Mouse (Mus musculus): ENCODE measurements at regions not wholly inside any gene's neighbourhood (a gene's known extent, or its start where the extent isn't known, plus 50 kb on each side); places are given as distances from the start of the nearest gene placed in this dataset.

DNA sequence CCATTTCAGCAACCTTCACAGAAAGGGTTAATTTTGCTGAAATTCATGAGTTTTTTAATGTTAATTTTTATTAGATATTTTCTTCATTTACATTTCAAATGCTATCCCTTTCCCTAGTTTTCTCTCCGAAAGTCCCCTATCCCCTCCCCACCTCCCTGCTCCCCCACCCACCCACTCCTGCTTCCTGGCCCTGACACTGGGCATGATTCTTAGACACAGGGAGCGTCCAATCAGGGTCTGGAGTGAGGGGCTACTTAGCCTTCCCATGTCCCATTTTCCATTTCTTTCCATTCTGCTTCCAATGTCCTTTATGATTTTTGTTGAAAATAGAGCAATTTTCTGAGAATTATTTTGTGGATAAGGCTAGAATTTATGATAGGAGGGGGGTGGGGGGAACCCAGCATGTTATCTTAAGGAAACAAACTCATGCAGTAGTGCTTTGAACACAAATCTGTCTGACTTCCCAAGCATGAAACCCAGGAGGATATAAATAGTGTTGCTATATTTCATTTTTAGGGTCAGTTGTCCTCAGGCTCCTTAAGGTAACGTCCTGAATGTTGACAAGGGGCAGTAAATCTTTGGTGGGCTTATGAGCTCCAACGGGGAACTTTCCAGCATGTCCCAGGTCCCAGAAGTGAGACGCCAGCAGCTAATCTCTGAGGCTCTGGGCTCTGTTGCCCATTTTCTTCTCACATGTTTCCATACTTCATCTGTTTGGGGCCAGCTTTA, 254.0 kb downstream of the 4930544G11Rik start:
- H3K4me1 ChIP-seq (ENCODE audit: control insufficient read depth, insufficient read depth, low read length): no peaks in the 10 kb centered on the region
- peak; percentile 92 for ATAC-seq (ENCODE audit: low FRiP score, low TSS enrichment)
- H3K9ac ChIP-seq (ENCODE audit: low read depth, low read length): no peak overlapping the region
- no peaks in the 10 kb centered on the region for H3K36me3 ChIP-seq (ENCODE audit: control insufficient read depth, insufficient read depth, low read length)
- H3K9me3 ChIP-seq (ENCODE audit: control insufficient read depth, low read length): no peaks in the 10 kb centered on the region
- H3K27me3 ChIP-seq (ENCODE audit: control insufficient read depth, insufficient read depth, low read length): no peaks in the 10 kb centered on the region
- H3K4me3 ChIP-seq (ENCODE audit: low read length): no peak overlapping the region
- no peak overlapping the region for H3K4me2 ChIP-seq (replicated peaks; ENCODE audit: low read depth, low read length)
- WGBS: 18% methylated on average over 5 of the region's 5 CpGs
- peak overlapping the region; percentile 14; the same call in 1 of the 2 replicates for H3K27ac ChIP-seq (ENCODE audit: low read depth, low read length)

DNA sequence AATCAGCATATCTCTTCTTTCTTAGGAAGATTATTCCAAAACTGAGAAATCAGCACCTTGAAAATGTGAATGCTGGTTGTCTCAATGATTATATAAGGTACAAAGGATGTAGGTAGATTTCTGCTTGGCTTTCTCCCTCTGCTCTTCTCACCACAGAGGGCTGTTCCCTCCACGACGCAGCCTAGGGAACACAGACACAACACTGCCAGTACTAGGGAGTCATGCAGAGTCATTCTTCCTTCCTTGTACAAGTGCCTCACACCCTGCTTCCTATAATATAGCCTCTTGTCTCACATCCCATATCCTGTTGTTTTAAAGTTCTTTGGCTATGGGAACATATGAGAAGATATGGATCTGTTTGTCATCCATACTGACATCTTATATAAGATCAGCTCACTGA, 265.1 kb downstream of the 4930544G11Rik start:
- Histone ChIP-seq H3K9me3 (ENCODE audit: control insufficient read depth, low read length) (no peaks in the 10 kb centered on the region), H3K4me1 (ENCODE audit: control insufficient read depth, insufficient read depth, low read length) (no peaks in the 10 kb centered on the region), H3K27ac (ENCODE audit: low read depth, low read length) (no peak overlapping the region), H3K4me3 (ENCODE audit: low read length) (no peak overlapping the region), H3K4me2 (replicated peaks; ENCODE audit: low read depth, low read length) (no peak overlapping the region), H3K36me3 (ENCODE audit: control insufficient read depth, insufficient read depth, low read length) (no peaks in the 10 kb centered on the region), H3K9ac (ENCODE audit: low read depth, low read length) (no peak overlapping the region), H3K27me3 (ENCODE audit: control insufficient read depth, insufficient read depth, low read length) (no peaks in the 10 kb centered on the region)
- ATAC-seq (ENCODE audit: low FRiP score, low TSS enrichment): no peak
- 75% methylated on average over 2 of the region's 2 CpGs for WGBS

DNA sequence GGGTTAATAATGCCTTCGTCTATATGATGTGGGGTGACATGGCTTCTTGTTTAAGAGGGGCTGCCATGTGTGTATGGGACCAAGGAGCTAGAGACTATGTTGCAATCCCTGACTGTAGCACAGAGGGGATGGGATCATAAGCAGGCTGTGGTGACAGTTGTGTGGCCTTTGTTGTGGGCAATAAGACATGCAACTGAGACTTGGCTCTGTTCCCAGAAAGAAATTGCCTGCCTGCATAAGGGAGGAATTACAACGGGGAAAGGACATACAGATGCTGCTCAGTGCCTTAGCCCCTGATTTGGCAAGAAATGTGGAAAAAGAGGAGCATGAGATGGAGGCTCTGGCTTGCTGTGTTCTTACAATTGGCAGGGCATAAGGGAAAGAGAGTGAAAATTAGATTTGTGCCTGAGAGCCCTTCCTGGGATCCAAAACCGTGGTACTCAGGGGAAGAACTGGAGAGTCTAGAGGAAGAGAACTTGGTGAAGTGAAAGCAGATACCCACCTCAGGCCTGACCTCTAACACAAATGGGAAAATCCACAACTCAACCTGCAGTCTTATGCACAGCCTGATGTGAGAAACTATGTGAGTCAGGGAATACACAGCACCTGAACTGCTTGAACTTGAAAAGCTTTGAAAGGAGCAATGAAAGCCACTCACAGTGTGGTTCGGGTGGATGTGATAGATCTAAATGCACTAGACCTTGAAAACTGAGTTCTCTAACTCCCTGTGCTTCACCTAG, 271.9 kb downstream of the 4930544G11Rik start:
- no peaks in the 10 kb centered on the region for H3K27me3 ChIP-seq (ENCODE audit: control insufficient read depth, insufficient read depth, low read length)
- no peak for ATAC-seq (ENCODE audit: low FRiP score, low TSS enrichment)
- H3K4me2 ChIP-seq (replicated peaks; ENCODE audit: low read depth, low read length): no peak overlapping the region
- 66% methylated on average over 4 of the region's 4 CpGs for WGBS
- H3K27ac ChIP-seq (ENCODE audit: low read depth, low read length): no peak overlapping the region
- H3K4me3 ChIP-seq (ENCODE audit: low read length): no peak overlapping the region
- H3K4me1 ChIP-seq (ENCODE audit: control insufficient read depth, insufficient read depth, low read length): no peaks in the 10 kb centered on the region
- no peaks in the 10 kb centered on the region for H3K9me3 ChIP-seq (ENCODE audit: control insufficient read depth, low read length)
- H3K36me3 ChIP-seq (ENCODE audit: control insufficient read depth, insufficient read depth, low read length): no peaks in the 10 kb centered on the region
- H3K9ac ChIP-seq (ENCODE audit: low read depth, low read length): no peak overlapping the region

DNA sequence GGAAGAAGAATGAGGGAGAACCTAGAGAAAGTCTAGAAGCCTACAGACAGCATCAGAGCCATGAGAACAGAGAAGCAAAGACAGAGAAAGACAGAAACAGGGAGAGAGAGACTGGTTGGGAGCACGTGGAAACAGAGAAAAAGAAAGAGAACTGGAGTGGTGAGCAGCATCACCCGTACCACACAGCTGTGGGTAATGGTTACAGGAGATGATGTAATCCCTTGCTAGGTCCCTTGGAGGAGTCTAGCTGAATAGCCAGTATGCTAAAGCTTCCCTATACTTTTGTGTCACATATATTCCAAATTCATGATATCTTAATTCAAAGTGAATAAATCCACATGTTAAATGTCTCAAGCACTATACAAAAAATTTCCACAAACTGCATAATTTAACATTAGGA, 284.0 kb downstream of the 4930544G11Rik start:
- Histone ChIP-seq H3K4me1 (ENCODE audit: control insufficient read depth, insufficient read depth, low read length) (no peaks in the 10 kb centered on the region), H3K27ac (ENCODE audit: low read depth, low read length) (no peak overlapping the region), H3K9me3 (ENCODE audit: control insufficient read depth, low read length) (no peaks in the 10 kb centered on the region), H3K36me3 (ENCODE audit: control insufficient read depth, insufficient read depth, low read length) (no peaks in the 10 kb centered on the region), H3K9ac (ENCODE audit: low read depth, low read length) (no peak overlapping the region), H3K27me3 (ENCODE audit: control insufficient read depth, insufficient read depth, low read length) (no peaks in the 10 kb centered on the region), H3K4me3 (ENCODE audit: low read length) (no peak overlapping the region), H3K4me2 (replicated peaks; ENCODE audit: low read depth, low read length) (no peak overlapping the region)
- ATAC-seq (ENCODE audit: low FRiP score, low TSS enrichment): no peak
- 74% methylated on average over 2 of the region's 2 CpGs for WGBS

DNA sequence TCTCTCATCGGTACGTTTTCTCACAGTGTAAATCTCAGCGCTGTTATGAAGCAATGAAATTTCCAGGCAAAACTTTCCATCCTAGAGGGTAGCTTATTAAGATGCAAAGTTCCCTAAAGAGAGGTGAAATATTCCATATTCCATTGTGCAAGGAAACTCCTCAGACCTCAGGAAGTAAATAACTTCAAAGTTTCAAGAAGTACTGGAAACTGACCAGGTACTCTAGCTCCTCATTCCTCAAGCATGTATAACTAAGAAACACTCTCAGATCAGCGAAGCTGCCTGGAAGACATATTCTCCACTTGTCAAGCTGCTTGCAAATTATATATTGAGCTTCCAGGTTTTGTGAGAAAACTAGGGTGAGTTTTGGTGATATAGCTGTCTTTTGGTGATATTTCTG, 279.8 kb upstream of the Mad2l1 start:
- no peaks in the 10 kb centered on the region for H3K27me3 ChIP-seq (ENCODE audit: control insufficient read depth, insufficient read depth, low read length)
- no peaks in the 10 kb centered on the region for H3K9me3 ChIP-seq (ENCODE audit: control insufficient read depth, low read length)
- H3K4me2 ChIP-seq (replicated peaks; ENCODE audit: low read depth, low read length): no peak overlapping the region
- no peaks in the 10 kb centered on the region for H3K36me3 ChIP-seq (ENCODE audit: control insufficient read depth, insufficient read depth, low read length)
- H3K4me1 ChIP-seq (ENCODE audit: control insufficient read depth, insufficient read depth, low read length): no peaks in the 10 kb centered on the region
- no peak overlapping the region for H3K9ac ChIP-seq (ENCODE audit: low read depth, low read length)
- 85% methylated on average over 4 of the region's 4 CpGs for WGBS
- ATAC-seq (ENCODE audit: low FRiP score, low TSS enrichment): no peak
- no peak overlapping the region for H3K27ac ChIP-seq (ENCODE audit: low read depth, low read length)
- H3K4me3 ChIP-seq (ENCODE audit: low read length): no peak overlapping the region

DNA sequence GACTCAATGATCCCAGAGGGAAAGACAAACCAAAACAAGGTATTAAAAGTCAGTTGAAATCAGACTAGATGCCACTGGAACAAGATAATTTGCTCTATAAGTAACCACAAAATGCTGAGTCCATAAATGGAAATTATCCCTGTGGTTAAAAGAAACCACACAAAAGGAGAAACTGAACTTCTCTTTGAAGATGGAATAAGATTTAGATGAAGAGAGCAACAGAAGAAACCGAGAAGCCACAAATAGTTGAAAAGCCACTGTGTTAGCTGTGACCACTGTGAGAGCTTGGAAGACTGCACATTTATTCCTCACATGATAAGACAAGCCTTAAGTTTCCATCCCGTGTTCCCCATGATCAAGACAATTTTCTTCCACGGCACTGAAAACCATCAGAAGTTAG, 271.8 kb upstream of the Mad2l1 start:
- Histone ChIP-seq H3K4me3 (ENCODE audit: low read length) (no peak overlapping the region), H3K4me2 (replicated peaks; ENCODE audit: low read depth, low read length) (no peak overlapping the region), H3K27me3 (ENCODE audit: control insufficient read depth, insufficient read depth, low read length) (no peaks in the 10 kb centered on the region), H3K36me3 (ENCODE audit: control insufficient read depth, insufficient read depth, low read length) (no peaks in the 10 kb centered on the region), H3K9me3 (ENCODE audit: control insufficient read depth, low read length) (no peaks in the 10 kb centered on the region), H3K27ac (ENCODE audit: low read depth, low read length) (no peak overlapping the region), H3K9ac (ENCODE audit: low read depth, low read length) (no peak overlapping the region), H3K4me1 (ENCODE audit: control insufficient read depth, insufficient read depth, low read length) (no peaks in the 10 kb centered on the region)
- 90% methylated on average over 3 of the region's 3 CpGs for WGBS
- no peak for ATAC-seq (ENCODE audit: low FRiP score, low TSS enrichment)

DNA sequence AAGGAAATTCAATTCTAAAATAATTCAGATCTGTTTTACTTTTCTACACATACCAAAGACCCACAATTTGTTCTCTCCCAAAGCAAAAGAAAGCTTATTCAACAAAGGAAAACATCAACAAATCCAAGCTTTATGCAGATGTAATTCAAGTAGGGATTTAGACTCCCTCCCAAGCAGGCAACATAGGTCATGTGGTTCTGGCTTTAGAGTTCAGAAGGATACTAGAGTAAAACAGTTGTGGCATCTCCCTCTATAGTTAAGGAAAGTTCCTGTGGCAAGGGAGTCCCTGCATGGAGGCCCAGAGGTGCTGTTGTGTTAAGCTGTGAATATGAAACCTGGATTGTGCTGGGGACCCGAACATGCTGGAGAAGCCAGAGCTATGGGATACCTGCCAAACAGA, 271.3 kb upstream of the Mad2l1 start:
- H3K4me2 ChIP-seq (replicated peaks; ENCODE audit: low read depth, low read length): no peak overlapping the region
- H3K4me1 ChIP-seq (ENCODE audit: control insufficient read depth, insufficient read depth, low read length): no peaks in the 10 kb centered on the region
- no peak overlapping the region for H3K27ac ChIP-seq (ENCODE audit: low read depth, low read length)
- H3K27me3 ChIP-seq (ENCODE audit: control insufficient read depth, insufficient read depth, low read length): no peaks in the 10 kb centered on the region
- no peak overlapping the region for H3K4me3 ChIP-seq (ENCODE audit: low read length)
- 85% methylated on average over 1 of the region's 1 CpGs for WGBS
- H3K9ac ChIP-seq (ENCODE audit: low read depth, low read length): no peak overlapping the region
- ATAC-seq (ENCODE audit: low FRiP score, low TSS enrichment): no peak
- H3K36me3 ChIP-seq (ENCODE audit: control insufficient read depth, insufficient read depth, low read length): no peaks in the 10 kb centered on the region
- H3K9me3 ChIP-seq (ENCODE audit: control insufficient read depth, low read length): no peaks in the 10 kb centered on the region

DNA sequence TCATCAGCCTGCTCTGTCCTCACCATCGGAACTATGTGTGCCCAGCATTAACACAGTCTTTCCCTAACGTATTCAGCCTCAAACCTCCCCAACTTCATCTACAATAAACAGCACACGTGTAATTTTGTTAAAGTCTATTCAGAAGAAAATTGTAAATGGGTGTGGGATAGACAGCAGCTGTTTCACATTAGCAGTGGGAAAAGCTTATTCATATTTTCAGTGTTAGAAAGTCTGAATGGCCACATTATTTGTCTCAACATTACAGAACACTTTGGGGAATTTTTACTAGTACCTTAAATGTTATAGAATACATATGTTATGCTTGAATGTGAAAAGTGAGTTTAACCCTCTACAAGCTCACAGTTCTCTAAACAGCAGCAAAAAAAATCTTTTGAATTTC, 266.8 kb upstream of the Mad2l1 start:
- Histone ChIP-seq H3K9me3 (ENCODE audit: control insufficient read depth, low read length) (no peaks in the 10 kb centered on the region), H3K4me1 (ENCODE audit: control insufficient read depth, insufficient read depth, low read length) (no peaks in the 10 kb centered on the region), H3K27me3 (ENCODE audit: control insufficient read depth, insufficient read depth, low read length) (no peaks in the 10 kb centered on the region), H3K9ac (ENCODE audit: low read depth, low read length) (no peak overlapping the region), H3K4me2 (replicated peaks; ENCODE audit: low read depth, low read length) (no peak overlapping the region), H3K27ac (ENCODE audit: low read depth, low read length) (no peak overlapping the region), H3K4me3 (ENCODE audit: low read length) (no peak overlapping the region), H3K36me3 (ENCODE audit: control insufficient read depth, insufficient read depth, low read length) (no peaks in the 10 kb centered on the region)
- 77% methylated on average over 3 of the region's 3 CpGs for WGBS
- ATAC-seq (ENCODE audit: low FRiP score, low TSS enrichment): no peak

DNA sequence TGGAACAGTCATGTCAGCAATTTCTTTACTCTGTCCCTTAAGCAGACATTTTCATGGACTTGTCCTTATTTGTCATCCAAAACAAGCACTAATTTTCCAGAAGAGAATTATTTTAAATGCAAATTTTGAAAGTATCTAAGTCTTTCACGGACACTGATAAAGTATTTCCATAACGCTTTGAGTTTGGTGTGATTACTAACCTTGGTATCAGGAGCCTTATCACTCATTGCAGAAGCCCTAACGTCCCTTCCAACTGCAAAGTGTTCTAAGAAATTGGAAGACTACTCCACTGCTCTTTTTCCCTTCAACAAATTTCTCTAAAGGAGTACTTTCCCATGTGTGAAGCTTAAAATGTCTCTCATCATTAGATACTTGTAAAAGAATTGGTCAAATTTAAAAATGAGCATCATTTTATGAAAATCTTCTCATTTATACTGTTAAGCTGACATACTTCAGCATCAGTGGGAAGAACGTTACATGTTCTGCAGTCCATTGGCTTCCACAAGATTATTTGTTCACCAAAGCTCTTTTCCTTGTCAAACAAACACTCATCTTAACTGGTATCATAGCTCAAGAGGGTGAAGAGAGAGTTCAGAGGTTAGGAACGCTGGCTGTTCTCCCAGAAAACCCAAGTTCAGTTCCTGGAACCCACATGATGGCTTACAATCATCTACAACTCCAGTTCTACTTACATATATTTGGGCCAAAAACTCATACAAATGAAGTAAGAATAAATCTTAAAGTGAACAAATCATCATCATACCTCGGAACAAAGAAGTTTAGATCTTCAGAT, 263.6 kb upstream of the Mad2l1 start:
- WGBS: 83% methylated on average over 6 of the region's 6 CpGs
- no peaks in the 10 kb centered on the region for H3K4me1 ChIP-seq (ENCODE audit: control insufficient read depth, insufficient read depth, low read length)
- no peaks in the 10 kb centered on the region for H3K9me3 ChIP-seq (ENCODE audit: control insufficient read depth, low read length)
- no peak overlapping the region for H3K9ac ChIP-seq (ENCODE audit: low read depth, low read length)
- no peaks in the 10 kb centered on the region for H3K36me3 ChIP-seq (ENCODE audit: control insufficient read depth, insufficient read depth, low read length)
- H3K27ac ChIP-seq (ENCODE audit: low read depth, low read length): no peak overlapping the region
- H3K4me2 ChIP-seq (replicated peaks; ENCODE audit: low read depth, low read length): no peak overlapping the region
- H3K4me3 ChIP-seq (ENCODE audit: low read length): no peak overlapping the region
- no peak for ATAC-seq (ENCODE audit: low FRiP score, low TSS enrichment)
- no peaks in the 10 kb centered on the region for H3K27me3 ChIP-seq (ENCODE audit: control insufficient read depth, insufficient read depth, low read length)
